Mouse (Mus musculus) cortical plate, adult 2 months (tissue): ENCODE results near the gene Guca2a.

Experiments
- CTCF ChIP-seq: fragments of 200-500 bp; IDR thresholded peaks from 2 replicates; pipeline ENCODE4 v1.5.1; 2011; ENCODE audit warnings: mild to moderate bottlenecking, control low read depth, low read length; ENCODE audit not compliant: insufficient read depth; ENCODE audit errors: extremely low read depth
- POLR2A ChIP-seq: fragments of 200-500 bp; IDR thresholded peaks from 2 replicates; pipeline ENCODE4 v1.6.1; 2011; ENCODE audit warnings: mild to moderate bottlenecking, low read length, control low read depth; ENCODE audit not compliant: insufficient read depth; ENCODE audit errors: extremely low read depth

GRCm38 (mm10) chr4:119662976-119663375, 25.5 kb downstream of the Guca2a start:
- TF ChIP-seq CTCF (no peak), POLR2A (no peak)
